Mouse (Mus musculus): ENCODE measurements at regions not wholly inside any gene's neighbourhood (a gene's known extent, or its start where the extent isn't known, plus 50 kb on each side); places are given as distances from the start of the nearest gene placed in this dataset.

- no peak overlapping the region for H3K27ac ChIP-seq (replicated peaks; ENCODE audit: insufficient read depth, low read depth, low read length)
- no peak for DNase-seq (ENCODE audit: extremely low read depth, low read depth, low spot score)
- H3K4me1 ChIP-seq (ENCODE audit: control insufficient read depth, insufficient read depth, low read length) = no peaks in the 10 kb centered on the region
- no peak for TF ChIP-seq CTCF (IDR thresholded peaks at IDR 0.05; ENCODE audit: low read depth, low read length)
- TF ChIP-seq POLR2A (IDR thresholded peaks at IDR 0.05; ENCODE audit: extremely low read depth, insufficient read depth, low read length) = no peak
- H3K27me3 ChIP-seq (ENCODE audit: control insufficient read depth, insufficient read depth, low read length) = no peaks in the 10 kb centered on the region
- no peak overlapping the region for H3K9ac ChIP-seq (ENCODE audit: low read depth, low read length)
- no peaks in the 10 kb centered on the region for H3K36me3 ChIP-seq (ENCODE audit: control insufficient read depth, insufficient read depth, low read length)
- WGBS = 26% methylated on average over 5 of the region's 5 CpGs
- H3K79me2 ChIP-seq (ENCODE audit: control insufficient read depth, insufficient read depth, low read length) = no peaks in the 10 kb centered on the region
- no peak overlapping the region for H3K4me3 ChIP-seq (ENCODE audit: insufficient read depth, low read depth, low read length)
Measured at GRCm38 (mm10) chr12:107700317-107700716, 211.9 kb downstream of the 3110018I06Rik start.

GRCm38 (mm10) chr12:107700868-107701597 lies 212.6 kb downstream of the 3110018I06Rik start:
- no peak overlapping the region for H3K9ac ChIP-seq (ENCODE audit: low read depth, low read length)
- 89% methylated on average over 19 of the region's 19 CpGs for WGBS

GRCm38 (mm10) chr12:107708812-107709211 lies 220.4 kb downstream of the 3110018I06Rik start:
- H3K27me3 ChIP-seq (ENCODE audit: control insufficient read depth, insufficient read depth, low read length) = no peaks in the 10 kb centered on the region
- H3K36me3 ChIP-seq (ENCODE audit: control insufficient read depth, insufficient read depth, low read length) = no peaks in the 10 kb centered on the region
- DNase-seq (ENCODE audit: extremely low read depth, low read depth, low spot score) = no peak
- H3K27ac ChIP-seq (replicated peaks; ENCODE audit: insufficient read depth, low read depth, low read length) = no peak overlapping the region
- H3K4me3 ChIP-seq (ENCODE audit: insufficient read depth, low read depth, low read length) = no peak overlapping the region
- no peak for TF ChIP-seq POLR2A (IDR thresholded peaks at IDR 0.05; ENCODE audit: extremely low read depth, insufficient read depth, low read length)
- no peak for TF ChIP-seq CTCF (IDR thresholded peaks at IDR 0.05; ENCODE audit: low read depth, low read length)
- H3K4me1 ChIP-seq (ENCODE audit: control insufficient read depth, insufficient read depth, low read length) = no peaks in the 10 kb centered on the region
- H3K9ac ChIP-seq (ENCODE audit: low read depth, low read length) = no peak overlapping the region
- H3K79me2 ChIP-seq (ENCODE audit: control insufficient read depth, insufficient read depth, low read length) = no peaks in the 10 kb centered on the region
- 85% methylated on average over 6 of the region's 6 CpGs for whole genome bisulfite sequencing

More at GRCm38 (mm10) chr12:107700868-107701597, 212.6 kb downstream of the 3110018I06Rik start:
- Histone ChIP-seq H3K4me3 (ENCODE audit: insufficient read depth, low read depth, low read length) (no peak overlapping the region), H3K36me3 (ENCODE audit: control insufficient read depth, insufficient read depth, low read length) (no peaks in the 10 kb centered on the region), H3K4me1 (ENCODE audit: control insufficient read depth, insufficient read depth, low read length) (no peaks in the 10 kb centered on the region), H3K79me2 (ENCODE audit: control insufficient read depth, insufficient read depth, low read length) (no peaks in the 10 kb centered on the region), H3K27ac (replicated peaks; ENCODE audit: insufficient read depth, low read depth, low read length) (no peak overlapping the region), H3K27me3 (ENCODE audit: control insufficient read depth, insufficient read depth, low read length) (no peaks in the 10 kb centered on the region)
- TF ChIP-seq POLR2A (IDR thresholded peaks at IDR 0.05; ENCODE audit: extremely low read depth, insufficient read depth, low read length) (no peak), CTCF (IDR thresholded peaks at IDR 0.05; ENCODE audit: low read depth, low read length) (no peak)
- DNase-seq (ENCODE audit: extremely low read depth, low read depth, low spot score) = no peak

GRCm38 (mm10) chr12:107711017-107711416 lies 222.6 kb downstream of the 3110018I06Rik start:
- no peaks in the 10 kb centered on the region for H3K36me3 ChIP-seq (ENCODE audit: control insufficient read depth, insufficient read depth, low read length)
- no peak for TF ChIP-seq CTCF (IDR thresholded peaks at IDR 0.05; ENCODE audit: low read depth, low read length)
- no peaks in the 10 kb centered on the region for H3K4me1 ChIP-seq (ENCODE audit: control insufficient read depth, insufficient read depth, low read length)
- H3K79me2 ChIP-seq (ENCODE audit: control insufficient read depth, insufficient read depth, low read length) = no peaks in the 10 kb centered on the region
- H3K4me3 ChIP-seq (ENCODE audit: insufficient read depth, low read depth, low read length) = no peak overlapping the region
- H3K9ac ChIP-seq (ENCODE audit: low read depth, low read length) = no peak overlapping the region
- no peaks in the 10 kb centered on the region for H3K27me3 ChIP-seq (ENCODE audit: control insufficient read depth, insufficient read depth, low read length)
- H3K27ac ChIP-seq (replicated peaks; ENCODE audit: insufficient read depth, low read depth, low read length) = no peak overlapping the region
- DNase-seq (ENCODE audit: extremely low read depth, low read depth, low spot score) = no peak
- WGBS = 30% methylated on average over 7 of the region's 7 CpGs

GRCm38 (mm10) chr12:107711675-107712074 lies 223.2 kb downstream of the 3110018I06Rik start:
- Histone ChIP-seq H3K4me1 (ENCODE audit: control insufficient read depth, insufficient read depth, low read length) (no peaks in the 10 kb centered on the region), H3K79me2 (ENCODE audit: control insufficient read depth, insufficient read depth, low read length) (no peaks in the 10 kb centered on the region), H3K4me3 (ENCODE audit: insufficient read depth, low read depth, low read length) (no peak overlapping the region), H3K9ac (ENCODE audit: low read depth, low read length) (no peak overlapping the region), H3K36me3 (ENCODE audit: control insufficient read depth, insufficient read depth, low read length) (no peaks in the 10 kb centered on the region), H3K27ac (replicated peaks; ENCODE audit: insufficient read depth, low read depth, low read length) (no peak overlapping the region), H3K27me3 (ENCODE audit: control insufficient read depth, insufficient read depth, low read length) (no peaks in the 10 kb centered on the region)
- TF ChIP-seq POLR2A (IDR thresholded peaks at IDR 0.05; ENCODE audit: extremely low read depth, insufficient read depth, low read length) (no peak), CTCF (IDR thresholded peaks at IDR 0.05; ENCODE audit: low read depth, low read length) (no peak)
- DNase-seq (ENCODE audit: extremely low read depth, low read depth, low spot score) = no peak
- 78% methylated on average over 3 of the region's 3 CpGs for WGBS

- 81% methylated on average over 14 of the region's 14 CpGs for WGBS
- Histone ChIP-seq H3K27me3 (ENCODE audit: control insufficient read depth, insufficient read depth, low read length) (no peaks in the 10 kb centered on the region), H3K4me3 (ENCODE audit: insufficient read depth, low read depth, low read length) (no peak overlapping the region), H3K36me3 (ENCODE audit: control insufficient read depth, insufficient read depth, low read length) (no peaks in the 10 kb centered on the region), H3K9ac (ENCODE audit: low read depth, low read length) (no peak overlapping the region), H3K79me2 (ENCODE audit: control insufficient read depth, insufficient read depth, low read length) (no peaks in the 10 kb centered on the region), H3K27ac (replicated peaks; ENCODE audit: insufficient read depth, low read depth, low read length) (no peak overlapping the region), H3K4me1 (ENCODE audit: control insufficient read depth, insufficient read depth, low read length) (no peaks in the 10 kb centered on the region)
- TF ChIP-seq CTCF (IDR thresholded peaks at IDR 0.05; ENCODE audit: low read depth, low read length) (no peak), POLR2A (IDR thresholded peaks at IDR 0.05; ENCODE audit: extremely low read depth, insufficient read depth, low read length) (no peak)
- no peak for DNase-seq (ENCODE audit: extremely low read depth, low read depth, low spot score)
Measured at GRCm38 (mm10) chr12:107713191-107713590, 224.8 kb downstream of the 3110018I06Rik start.
